Mouse (Mus musculus) cerebellum, adult 2 months (tissue): Measurements from ENCODE around the gene Tfap2c.

ENCODE experiments used
- CTCF ChIP-seq: fragments of 200-500 bp; IDR thresholded peaks from 2 replicates; pipeline ENCODE4 v1.5.1; 2011; ENCODE audit warnings: low read depth, mild to moderate bottlenecking, control low read depth, low read length, moderate library complexity, borderline replicate concordance; ENCODE audit not compliant: insufficient read depth
- POLR2A ChIP-seq: fragments of 200-500 bp; IDR thresholded peaks from 2 replicates; pipeline ENCODE4 v1.6.1; 2011; ENCODE audit warnings: low read length, control low read depth, borderline replicate concordance; ENCODE audit not compliant: insufficient read depth

GRCm38 (mm10) chr2:172551081-172551720 is 1.8 kb downstream of the Tfap2c start:
- TF ChIP-seq CTCF, result no peak
- no peak for TF ChIP-seq POLR2A
